Mouse (Mus musculus): ENCODE results near the gene Timm13. TPM values are rescaled to one million over a fixed set of nuclear protein-coding genes. Genes with fewer than 3 reads are reported as not detected.

Gene Timm13
- polyA plus RNA-seq, 1 experiment, result 474 TPM

- no peak for DNase-seq
- no peaks in the 10 kb centered on the region for H3K36me3 ChIP-seq (ENCODE audit: control insufficient read depth, insufficient read depth, low read length)
- no peak overlapping the region for H3K27ac ChIP-seq (ENCODE audit: insufficient read depth, low read depth, low read length)
- no peak for TF ChIP-seq POLR2A (IDR thresholded peaks at IDR 0.05; ENCODE audit: low read depth, low read length)
- TF ChIP-seq CTCF (conservative IDR thresholded peaks at IDR 0.05; ENCODE audit: insufficient read depth, insufficient read length, low read depth, low read length), result no peak
- H3K4me1 ChIP-seq (ENCODE audit: control insufficient read depth, insufficient read depth, low read length), result peaks cover 7% of the 10 kb centered on the region; the same call in 1 of the 2 replicates
- H3K4me3 ChIP-seq (ENCODE audit: insufficient read depth, low read depth, low read length), result no peak overlapping the region
- no peaks in the 10 kb centered on the region for H3K27me3 ChIP-seq (replicated peaks; ENCODE audit: control insufficient read depth, insufficient read depth, low read length)
- 79% methylated on average over 28 of the region's 28 CpGs for WGBS
Observed at GRCm38 (mm10) chr10:80904004-80904693, 3.4 kb upstream of the Timm13 start.

DNA sequence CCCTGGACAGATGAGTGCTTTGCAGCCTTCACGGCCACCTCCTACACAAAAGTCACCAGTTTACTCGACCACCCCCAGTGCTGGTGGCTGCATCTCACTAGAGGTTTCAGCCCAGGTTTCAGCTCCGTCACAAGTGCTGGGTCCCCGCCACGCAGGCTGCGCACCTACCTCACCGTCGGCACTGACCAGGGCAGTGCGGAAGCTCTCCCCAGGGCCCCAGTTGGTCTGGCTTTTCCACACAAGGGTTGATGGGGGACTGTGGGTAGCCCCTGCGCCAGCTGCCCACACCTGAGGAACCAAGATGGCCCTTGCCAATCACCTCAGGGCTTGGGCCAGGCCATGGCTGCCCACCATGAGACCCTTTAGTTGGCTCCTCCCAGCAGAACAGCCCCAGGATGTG lies 2.5 kb upstream of the Timm13 start:
- no peaks in the 10 kb centered on the region for H3K36me3 ChIP-seq (ENCODE audit: control insufficient read depth, insufficient read depth, low read length)
- TF ChIP-seq CTCF (conservative IDR thresholded peaks at IDR 0.05; ENCODE audit: insufficient read depth, insufficient read length, low read depth, low read length), result no peak
- no peak for TF ChIP-seq POLR2A (IDR thresholded peaks at IDR 0.05; ENCODE audit: low read depth, low read length)
- no peaks in the 10 kb centered on the region for H3K27me3 ChIP-seq (replicated peaks; ENCODE audit: control insufficient read depth, insufficient read depth, low read length)
- no peak overlapping the region for H3K4me3 ChIP-seq (ENCODE audit: insufficient read depth, low read depth, low read length)
- H3K27ac ChIP-seq (ENCODE audit: insufficient read depth, low read depth, low read length), result no peak overlapping the region
- peaks cover 7% of the 10 kb centered on the region; the same call in 1 of the 2 replicates for H3K4me1 ChIP-seq (ENCODE audit: control insufficient read depth, insufficient read depth, low read length)
- 93% methylated on average over 10 of the region's 10 CpGs for WGBS
- DNase-seq, result no peak

GRCm38 (mm10) chr10:80902273-80902940 lies 1.6 kb upstream of the Timm13 start:
- Histone ChIP-seq H3K27me3 (replicated peaks; ENCODE audit: control insufficient read depth, insufficient read depth, low read length) (no peaks in the 10 kb centered on the region), H3K4me3 (ENCODE audit: insufficient read depth, low read depth, low read length) (no peak overlapping the region), H3K4me1 (ENCODE audit: control insufficient read depth, insufficient read depth, low read length) (peaks cover 7% of the 10 kb centered on the region; the same call in 1 of the 2 replicates), H3K27ac (ENCODE audit: insufficient read depth, low read depth, low read length) (no peak overlapping the region), H3K36me3 (ENCODE audit: control insufficient read depth, insufficient read depth, low read length) (no peaks in the 10 kb centered on the region)
- no peak for DNase-seq
- WGBS, result 93% methylated on average over 9 of the region's 9 CpGs
- TF ChIP-seq POLR2A (IDR thresholded peaks at IDR 0.05; ENCODE audit: low read depth, low read length) (no peak), CTCF (conservative IDR thresholded peaks at IDR 0.05; ENCODE audit: insufficient read depth, insufficient read length, low read depth, low read length) (no peak)

DNA sequence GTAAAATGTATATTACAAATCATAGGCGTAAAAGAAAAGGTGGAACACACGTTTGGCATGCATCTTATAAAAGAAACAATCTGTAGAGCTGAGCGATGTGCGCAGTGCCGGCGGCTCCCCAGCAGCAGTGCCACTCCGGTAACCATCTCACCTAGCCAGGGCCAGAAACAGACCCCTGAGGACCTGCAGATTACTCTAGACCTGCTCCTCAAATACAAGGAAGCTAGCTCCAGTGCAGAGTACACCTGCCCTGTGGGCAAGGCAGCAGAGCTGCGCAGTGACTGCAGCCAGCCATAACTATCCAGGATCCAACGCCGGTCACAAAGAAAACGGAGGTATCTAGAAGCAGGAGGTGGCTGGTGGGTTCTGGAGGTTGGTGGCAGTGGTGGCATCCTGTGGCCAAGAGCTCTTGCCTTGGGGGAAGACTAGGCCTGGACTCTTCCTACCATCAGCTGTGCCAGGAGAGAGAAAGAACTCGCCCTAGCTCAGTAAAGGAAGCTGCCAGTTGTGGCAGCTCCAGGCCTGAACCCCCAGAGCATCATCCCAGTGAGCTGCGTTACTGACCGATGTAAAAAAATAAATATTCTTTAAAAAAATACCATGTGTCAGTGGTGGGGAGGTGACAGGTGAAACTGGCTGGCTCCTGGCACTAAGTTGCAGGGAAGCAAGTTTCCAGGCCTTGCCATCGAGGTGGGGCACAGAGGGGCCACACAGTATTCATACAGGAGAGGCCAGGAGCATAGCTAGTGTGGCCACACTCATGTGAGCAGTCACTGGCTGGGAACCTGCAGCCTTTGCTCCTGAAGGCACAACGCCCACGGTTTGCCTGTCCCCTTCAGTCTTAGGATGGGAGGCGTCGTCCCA lies 872 bp upstream of the Timm13 start:
- 89% methylated on average over 19 of the region's 19 CpGs for WGBS
- no peak for DNase-seq
- H3K27ac ChIP-seq (ENCODE audit: insufficient read depth, low read depth, low read length), result peak overlapping the region; percentile 48
- H3K4me1 ChIP-seq (ENCODE audit: control insufficient read depth, insufficient read depth, low read length), result peaks cover 7% of the 10 kb centered on the region; the same call in 1 of the 2 replicates
- TF ChIP-seq POLR2A (IDR thresholded peaks at IDR 0.05; ENCODE audit: low read depth, low read length), result no peak
- TF ChIP-seq CTCF (conservative IDR thresholded peaks at IDR 0.05; ENCODE audit: insufficient read depth, insufficient read length, low read depth, low read length), result no peak
- H3K36me3 ChIP-seq (ENCODE audit: control insufficient read depth, insufficient read depth, low read length), result no peaks in the 10 kb centered on the region
- H3K4me3 ChIP-seq (ENCODE audit: insufficient read depth, low read depth, low read length), result no peak overlapping the region
- H3K27me3 ChIP-seq (replicated peaks; ENCODE audit: control insufficient read depth, insufficient read depth, low read length), result no peaks in the 10 kb centered on the region

- no peak for DNase-seq
- H3K4me1 ChIP-seq (ENCODE audit: control insufficient read depth, insufficient read depth, low read length), result peaks cover 7% of the 10 kb centered on the region; the same call in 1 of the 2 replicates
- TF ChIP-seq CTCF (conservative IDR thresholded peaks at IDR 0.05; ENCODE audit: insufficient read depth, insufficient read length, low read depth, low read length), result no peak
- TF ChIP-seq POLR2A (IDR thresholded peaks at IDR 0.05; ENCODE audit: low read depth, low read length), result no peak
- no peaks in the 10 kb centered on the region for H3K36me3 ChIP-seq (ENCODE audit: control insufficient read depth, insufficient read depth, low read length)
- peak overlapping the region; percentile 73 for H3K4me3 ChIP-seq (ENCODE audit: insufficient read depth, low read depth, low read length)
- no peaks in the 10 kb centered on the region for H3K27me3 ChIP-seq (replicated peaks; ENCODE audit: control insufficient read depth, insufficient read depth, low read length)
- no peak overlapping the region for H3K27ac ChIP-seq (ENCODE audit: insufficient read depth, low read depth, low read length)
- WGBS, result 7% methylated on average over 25 of the region's 25 CpGs
Observed at GRCm38 (mm10) chr10:80899591-80900317, 1.0 kb downstream of the Timm13 start.

- TF ChIP-seq CTCF (conservative IDR thresholded peaks at IDR 0.05; ENCODE audit: insufficient read depth, insufficient read length, low read depth, low read length), result no peak
- no peak for TF ChIP-seq POLR2A (IDR thresholded peaks at IDR 0.05; ENCODE audit: low read depth, low read length)
- WGBS, result 82% methylated on average over 8 of the region's 8 CpGs
- DNase-seq, result no peak
- no peak overlapping the region for H3K27ac ChIP-seq (ENCODE audit: insufficient read depth, low read depth, low read length)
- H3K27me3 ChIP-seq (replicated peaks; ENCODE audit: control insufficient read depth, insufficient read depth, low read length), result no peaks in the 10 kb centered on the region
- peaks cover 7% of the 10 kb centered on the region; the same call in 1 of the 2 replicates for H3K4me1 ChIP-seq (ENCODE audit: control insufficient read depth, insufficient read depth, low read length)
- no peak overlapping the region for H3K4me3 ChIP-seq (ENCODE audit: insufficient read depth, low read depth, low read length)
- H3K36me3 ChIP-seq (ENCODE audit: control insufficient read depth, insufficient read depth, low read length), result no peaks in the 10 kb centered on the region
Observed at GRCm38 (mm10) chr10:80899074-80899473, 1.7 kb downstream of the Timm13 start.

All from kidney, adult 2 months (tissue).